Mouse (Mus musculus): Measurements from ENCODE around the gene Mamstr.

DNA sequence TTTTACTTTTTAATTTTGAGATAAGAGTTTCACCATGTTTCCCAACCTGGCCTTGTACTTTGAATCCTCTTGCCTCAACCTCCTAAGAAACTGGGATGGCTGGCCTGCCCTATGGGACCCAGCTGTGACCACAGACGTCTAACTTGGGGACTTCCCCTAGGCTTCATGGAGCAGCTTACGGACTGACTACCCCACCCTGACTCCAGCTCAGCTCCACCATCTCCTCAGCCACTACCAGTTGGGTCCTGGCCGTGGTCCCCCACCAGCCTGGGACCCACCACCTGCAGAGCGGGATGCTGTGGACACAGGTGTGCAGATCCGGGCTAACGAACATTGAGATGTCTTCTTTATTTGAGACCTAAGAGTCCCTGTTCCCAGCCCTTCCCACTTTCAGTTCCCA is 2.1 kb upstream of the Mamstr start:
- TF ChIP-seq GATA1 (IDR thresholded peaks at IDR 0.05; ENCODE audit: borderline replicate concordance, low read length): no peak
- no peak for TF ChIP-seq FLI1 (IDR thresholded peaks at IDR 0.05; ENCODE audit: low read length)
